In the genomic region with DNA sequence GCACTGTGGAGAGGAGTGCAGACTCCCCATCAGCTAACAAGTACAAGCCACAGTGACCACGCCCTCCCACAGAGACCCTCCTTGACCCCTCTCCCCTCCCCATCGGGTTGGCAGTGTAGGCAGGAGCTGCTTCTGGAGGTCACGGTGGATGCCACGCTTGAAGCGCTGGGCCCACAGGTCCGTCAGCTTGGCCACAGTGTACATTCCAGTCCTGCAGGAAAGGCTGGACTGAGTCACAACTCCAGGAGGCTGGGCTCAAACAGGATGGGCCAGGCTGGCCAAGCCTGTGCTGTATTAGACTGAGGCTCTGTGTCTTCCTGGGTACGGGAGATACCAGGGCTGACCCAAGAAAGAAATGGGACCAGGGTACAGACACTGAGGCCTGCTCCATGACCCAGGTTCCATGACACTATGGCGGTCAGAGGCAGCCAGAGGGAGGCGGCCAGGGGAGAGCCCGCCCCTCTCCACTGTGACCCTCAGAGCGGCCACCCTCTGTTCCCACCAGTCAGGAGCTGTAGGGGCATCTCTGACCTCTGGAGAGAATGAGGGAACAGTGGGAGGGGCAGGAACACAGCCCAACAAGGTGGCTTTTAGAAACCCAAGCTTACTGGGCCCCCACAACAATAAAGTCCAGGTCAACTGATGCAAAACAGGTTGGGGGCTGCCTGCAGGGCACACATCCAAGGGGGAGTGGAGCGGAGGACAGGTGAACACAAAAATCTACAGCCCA, we compare ENCODE assay signal across 10 mouse cellular contexts. TPM values are rescaled to one million over a fixed set of nuclear protein-coding genes. Genes with fewer than 3 reads are reported as not detected.
DNase-seq lines count a peak whose midpoint lies in the region; ATAC-seq and TF ChIP-seq lines count a peak whose summit lies in the region.
"Had no signal": no experiment of that assay in that cellular context is flagged by ENCODE, and none has a peak within 500 bp of the region (broad histone marks: within the 10 kb centered on the region; RNA-seq: fewer than 3 reads in every experiment).

No protein-coding gene starts in this region.

- peaks cover 52% of the 10 kb centered on the region for H3K4me1 ChIP-seq in embryonic facial prominence, embryonic 13.5 days
- peaks cover 41% of the 10 kb centered on the region for H3K4me1 ChIP-seq in hindbrain, embryonic 14.5 days (replicated peaks; ENCODE audit: control insufficient read depth, insufficient read depth, low read length)

- peak overlapping the region; percentile 94; the same call in 1 of the 2 replicates for H3K27ac ChIP-seq in layer of hippocampus, adult 2 months
- no peak overlapping the region; the same call in 1 of the 2 replicates for H3K27ac ChIP-seq in embryonic facial prominence, embryonic 13.5 days
- H3K27ac ChIP-seq in hindbrain, embryonic 14.5 days, result no peak overlapping the region

- no peak for TF ChIP-seq POLR2A in myocyte (IDR thresholded peaks at IDR 0.05; ENCODE audit: insufficient read length, low read depth)

- no peaks in the 10 kb centered on the region for H3K9me3 ChIP-seq in embryonic facial prominence, embryonic 13.5 days
- no peaks in the 10 kb centered on the region for H3K9me3 ChIP-seq in hindbrain, embryonic 14.5 days (ENCODE audit: control insufficient read depth, low read length)
- H3K9me3 ChIP-seq: megakaryocyte, embryonic 14.5 days had no signal

- no peak for ATAC-seq in embryonic facial prominence, embryonic 13.5 days (ENCODE audit: insufficient number of reproducible peaks, insufficient read depth, low FRiP score, low TSS enrichment, low read depth)
- peak; percentile 8; the same call in 1 of the 2 replicates for ATAC-seq in hindbrain, embryonic 14.5 days (ENCODE audit: low FRiP score)
- ATAC-seq in erythroid progenitor cell, adult 5-6 weeks (replicated peaks; ENCODE audit: low FRiP score, poor library complexity, severe bottlenecking), result no peak

- H3K4me2 ChIP-seq in embryonic facial prominence, embryonic 13.5 days, result peak overlapping the region; percentile 90
- H3K4me2 ChIP-seq in hindbrain, embryonic 14.5 days (replicated peaks), result peak overlapping the region; percentile 64
- H3K4me2 ChIP-seq in myocyte (ENCODE audit: low read depth), result peak overlapping the region; percentile 84

- WGBS in embryonic facial prominence, embryonic 13.5 days, result 55% methylated on average over 12 of the region's 12 CpGs
- WGBS in hindbrain, embryonic 14.5 days, result 61% methylated on average over 12 of the region's 12 CpGs

- no peaks in the 10 kb centered on the region for H3K79me2 ChIP-seq in myocyte (ENCODE audit: control insufficient read depth, insufficient read depth)

- peak overlapping the region; percentile 71 for H3K4me3 ChIP-seq in layer of hippocampus, adult 2 months
- peak overlapping the region; percentile 64 for H3K4me3 ChIP-seq in embryonic facial prominence, embryonic 13.5 days
- peak overlapping the region; percentile 49 for H3K4me3 ChIP-seq in hindbrain, embryonic 14.5 days (replicated peaks; ENCODE audit: low read length)
- H3K4me3 ChIP-seq in myocyte, result peak overlapping the region; percentile 47
- H3K4me3 ChIP-seq: megakaryocyte, embryonic 14.5 days had no signal

- no peak for DNase-seq in layer of hippocampus, adult 2 months (ENCODE audit: low spot score in 2 of 2)
- no peak for DNase-seq in layer of hippocampus, adult 18-20 months (ENCODE audit: low spot score in 2 of 2)
- no peak for DNase-seq in hindbrain, embryonic 14.5 days (ENCODE audit: low spot score)
- DNase-seq in cerebellum, adult 11 months, result no peak
- DNase-seq in lung, postnatal 25 days (ENCODE audit: low spot score), result no peak
- DNase-seq: layer of hippocampus, adult 9-11 months had no signal

- peaks cover 20% of the 10 kb centered on the region for H3K27me3 ChIP-seq in embryonic facial prominence, embryonic 13.5 days
- H3K27me3 ChIP-seq in hindbrain, embryonic 14.5 days (ENCODE audit: control insufficient read depth, insufficient read depth, low read length), result peaks cover 16% of the 10 kb centered on the region; the same call in 1 of the 2 replicates
- no peaks in the 10 kb centered on the region for H3K27me3 ChIP-seq in myocyte (ENCODE audit: control insufficient read depth, insufficient read depth, insufficient read length)

- peak overlapping the region; percentile 12; the same call in 1 of the 2 replicates for H3K9ac ChIP-seq in embryonic facial prominence, embryonic 13.5 days
- H3K9ac ChIP-seq in hindbrain, embryonic 14.5 days, result peak overlapping the region; percentile 63

- H3K36me3 ChIP-seq in embryonic facial prominence, embryonic 13.5 days, result no peaks in the 10 kb centered on the region
- H3K36me3 ChIP-seq in hindbrain, embryonic 14.5 days (replicated peaks; ENCODE audit: control insufficient read depth, insufficient read depth), result no peaks in the 10 kb centered on the region
- H3K36me3 ChIP-seq in myocyte (ENCODE audit: control insufficient read depth, insufficient read depth), result no peaks in the 10 kb centered on the region

- no peak for TF ChIP-seq CTCF in layer of hippocampus, adult 2 months (conservative IDR thresholded peaks at IDR 0.05)

- H3ac ChIP-seq in myocyte (ENCODE audit: control insufficient read depth, insufficient read length), result no peak overlapping the region

TF ChIP-seq in myocyte, 11 proteins besides CTCF, POLR2A, EP300 and RAD21:
- TF ChIP-seq MAX (IDR thresholded peaks at IDR 0.05; ENCODE audit: low read depth), result no peak
- TF ChIP-seq CEBPB (IDR thresholded peaks at IDR 0.05; ENCODE audit: insufficient read depth, poor library complexity, severe bottlenecking), result no peak
- no peak for TF ChIP-seq TCF12 (IDR thresholded peaks at IDR 0.05; ENCODE audit: insufficient read depth, poor library complexity, severe bottlenecking)
- TF ChIP-seq REST (IDR thresholded peaks at IDR 0.05; ENCODE audit: insufficient read depth, insufficient read length), result no peak
- no peak for TF ChIP-seq TCF3 (IDR thresholded peaks at IDR 0.05; ENCODE audit: insufficient read length, low read depth)
- TF ChIP-seq MYOD1 (IDR thresholded peaks at IDR 0.05; ENCODE audit: control insufficient read depth in 1 of 3, insufficient read length in 2 of 3, low read depth in 2 of 3), result no peak
- no peak for TF ChIP-seq USF1 (IDR thresholded peaks at IDR 0.05; ENCODE audit: low read depth)
- no peak for TF ChIP-seq E2F4 (IDR thresholded peaks at IDR 0.05; ENCODE audit: insufficient read depth)
- no peak for TF ChIP-seq POLR2AphosphoS2 (IDR thresholded peaks at IDR 0.05; ENCODE audit: insufficient read length, low read depth)
- TF ChIP-seq MYOG (IDR thresholded peaks at IDR 0.05; ENCODE audit: control insufficient read depth in 1 of 3, insufficient read depth in 1 of 3, insufficient read length in 2 of 3, low read depth in 2 of 3), result no peak
- TF ChIP-seq SRF (IDR thresholded peaks at IDR 0.05; ENCODE audit: control insufficient read depth, insufficient read length, low read depth), result no peak

RNA-seq across cellular contexts. Expression of gene Plcd1, which starts 1.6 kb away (rescaled TPM):
- total RNA-seq in layer of hippocampus, adult 2 months (2021), result 10 to 100 TPM; 10.7 to 11.7 TPM
- total RNA-seq in layer of hippocampus, adult 18-20 months (2021), result 1 to 10 TPM; 8.4 to 9.1 TPM
- 29.1 and 30.9 TPM in 2 replicates for polyA plus RNA-seq in embryonic facial prominence, embryonic 13.5 days (2015; fragmentation: Nextera tagmentation; extraction: Ambion mirVana)
- polyA plus RNA-seq in hindbrain, embryonic 14.5 days (2014; fragmentation: Nextera tagmentation; extraction: Ambion mirVana), result 15.9 and 16.7 TPM in 2 replicates
- 9.9 TPM for polyA plus RNA-seq in myocyte (2012; fragmentation: generic; extraction: Trizol)
- total RNA-seq in erythroid progenitor cell, adult 5-6 weeks (2015; ENCODE audit: low replicate concordance), result not detected in 2 replicates
- total RNA-seq in erythroid progenitor cell, adult 5-6 weeks (2017; ENCODE audit: low replicate concordance), result not detected in 2 replicates

RNA-seq across cellular contexts. Expression of gene Dlec1, which starts 10.5 kb away (rescaled TPM):
- total RNA-seq in layer of hippocampus, adult 2 months (2021), result 1 to 10 TPM; 3.0 to 3.3 TPM
- total RNA-seq in layer of hippocampus, adult 18-20 months (2021), result 1 to 10 TPM; 2.8 to 3.3 TPM
- polyA plus RNA-seq in embryonic facial prominence, embryonic 13.5 days (2015; fragmentation: Nextera tagmentation; extraction: Ambion mirVana), result 1.1 and 1.4 TPM in 2 replicates
- 1.3 and 1.7 TPM in 2 replicates for polyA plus RNA-seq in hindbrain, embryonic 14.5 days (2014; fragmentation: Nextera tagmentation; extraction: Ambion mirVana)
- 0.07 TPM for polyA plus RNA-seq in myocyte (2012; fragmentation: generic; extraction: Trizol)
- 0.36 TPM in 1 of 2 replicates, not detected in the other for total RNA-seq in erythroid progenitor cell, adult 5-6 weeks (2015; ENCODE audit: low replicate concordance)
- not detected in 2 replicates for total RNA-seq in erythroid progenitor cell, adult 5-6 weeks (2017; ENCODE audit: low replicate concordance)

RNA-seq across cellular contexts. Expression of gene Vill, which starts 39.2 kb away (rescaled TPM):
- under 1 TPM; 0.54 to 0.71 TPM for total RNA-seq in layer of hippocampus, adult 2 months (2021)
- total RNA-seq in layer of hippocampus, adult 18-20 months (2021), result 1 to 10 TPM in 1 of 2 experiments, under 1 TPM in 1; 0.71 to 1.3 TPM
- polyA plus RNA-seq in embryonic facial prominence, embryonic 13.5 days (2015; fragmentation: Nextera tagmentation; extraction: Ambion mirVana), result 21.4 and 25.5 TPM in 2 replicates
- polyA plus RNA-seq in hindbrain, embryonic 14.5 days (2014; fragmentation: Nextera tagmentation; extraction: Ambion mirVana), result 3.1 and 4.4 TPM in 2 replicates
- polyA plus RNA-seq in myocyte (2012; fragmentation: generic; extraction: Trizol), result 1.4 TPM
- total RNA-seq in erythroid progenitor cell, adult 5-6 weeks (2015; ENCODE audit: low replicate concordance), result 1.8 TPM in 1 of 2 replicates, not detected in the other
- 1.9 TPM in 1 of 2 replicates, not detected in the other for total RNA-seq in erythroid progenitor cell, adult 5-6 weeks (2017; ENCODE audit: low replicate concordance)

Comparison
In these comparisons a context has a peak if more than half of its experiments do, and no peak if none do; other contexts are left out.
1. RNA of gene Plcd1, which starts 1.6 kb away (total RNA-seq): 10.7 to 11.7 TPM in layer of hippocampus, adult 2 months and 8.4 to 9.1 TPM in layer of hippocampus, adult 18-20 months; not detected in erythroid progenitor cell, adult 5-6 weeks; every median in the first group is over 4 times any median in the second.
2. Peak in every context shown above with its lines, with median percentiles within 50 percentile points of each other: H3K4me3 ChIP-seq and H3K4me2 ChIP-seq.